Mouse (Mus musculus) heart, adult 2 months (tissue): ENCODE measurements around the gene Dennd4a.

Experiments used
- CTCF ChIP-seq: fragments of 200-600 bp; IDR thresholded peaks from 2 replicates; pipeline ENCODE4 v1.8.1; 2022; ENCODE audit warnings: antibody characterized with exemption, mild to moderate bottlenecking, moderate library complexity
- EP300 ChIP-seq: fragments of 200-500 bp; IDR thresholded peaks from 2 replicates; pipeline ENCODE4 v1.6.1; 2011; ENCODE audit warnings: low read depth, low read length, control low read depth; ENCODE audit not compliant: insufficient read depth
- POLR2A ChIP-seq: fragments of 200-500 bp; IDR thresholded peaks from 2 replicates; pipeline ENCODE4 v1.6.1; 2011; ENCODE audit warnings: mild to moderate bottlenecking, low read depth, low read length, control low read depth; ENCODE audit not compliant: insufficient read depth

DNA sequence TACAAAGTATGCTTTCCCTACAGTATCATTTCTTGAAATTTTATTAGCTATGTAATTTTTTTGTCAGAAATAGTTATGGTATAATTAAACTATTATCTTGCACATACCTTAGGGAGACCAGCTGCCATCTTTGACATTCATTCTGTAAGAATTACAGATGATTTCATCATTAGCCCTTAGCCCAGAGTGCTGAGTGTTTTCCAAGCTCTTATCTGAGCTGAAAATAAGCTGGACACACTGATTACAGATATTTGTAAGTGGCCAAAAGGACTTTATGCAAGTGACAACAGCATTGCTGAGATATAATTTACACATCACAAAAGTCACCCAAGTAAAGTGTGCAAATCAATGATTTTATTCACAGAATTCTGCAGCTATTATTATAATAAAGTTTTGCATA, 48.9 kb downstream of the Dennd4a start:
- TF ChIP-seq CTCF: no peak
- no peak for TF ChIP-seq POLR2A
- TF ChIP-seq EP300: no peak
